Mouse (Mus musculus) cerebellum, postnatal 25 days (tissue): ENCODE data around the gene Fermt1.

Source experiments
- DNase-seq, 2 experiments: peaks; one replicate each; pipeline ENCODE4 v3.0.0; 2021; ENCODE audit warnings: mixed read lengths in 2 of 2

The Fermt1 gene

DNA sequence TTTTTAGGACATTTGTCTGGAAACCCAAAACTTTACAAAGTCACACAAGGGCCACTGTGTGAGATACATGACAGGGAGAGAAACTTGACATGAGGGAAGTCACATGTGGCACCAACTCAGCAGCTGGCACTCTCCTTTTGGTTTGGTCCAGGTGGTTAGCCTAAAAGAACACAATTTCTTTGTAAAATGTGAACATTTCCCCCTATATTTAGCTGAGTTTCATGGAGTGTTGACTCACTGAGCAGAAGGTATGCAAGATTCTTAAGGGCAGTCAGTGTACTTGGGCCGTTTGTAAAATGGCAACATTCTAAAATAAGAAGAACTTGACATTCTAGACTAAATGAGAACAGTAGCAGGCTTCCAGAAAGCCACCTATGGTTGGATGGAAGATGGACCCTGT, 30.9 kb downstream of the Fermt1 start:
- DNase-seq = no peak

- peak; percentile 43 to 64 for DNase-seq
These were observed 38.9 kb downstream of the Fermt1 start for GRCm38 (mm10) chr2:132906763-132907162.

DNA sequence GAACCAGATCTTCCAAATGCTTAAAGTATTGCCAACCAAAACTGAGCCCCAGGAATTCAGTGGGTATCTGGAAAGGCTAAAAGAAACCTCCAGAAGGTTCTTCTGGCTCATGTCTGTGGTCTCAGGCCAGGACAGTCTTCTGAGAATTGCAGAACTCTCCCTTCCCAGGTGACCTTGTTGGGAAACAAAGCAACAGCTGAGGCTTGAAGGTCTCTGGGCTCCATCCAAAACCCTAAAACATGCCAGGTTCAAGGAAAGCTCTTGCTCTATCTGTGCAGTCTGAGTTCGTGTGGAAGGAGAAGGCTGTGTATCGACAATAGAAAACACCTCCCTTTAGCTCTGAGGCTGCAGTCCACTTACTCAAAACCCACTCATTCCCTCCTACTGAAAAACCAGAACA, 40.7 kb downstream of the Fermt1 start:
- no peak for DNase-seq

DNA sequence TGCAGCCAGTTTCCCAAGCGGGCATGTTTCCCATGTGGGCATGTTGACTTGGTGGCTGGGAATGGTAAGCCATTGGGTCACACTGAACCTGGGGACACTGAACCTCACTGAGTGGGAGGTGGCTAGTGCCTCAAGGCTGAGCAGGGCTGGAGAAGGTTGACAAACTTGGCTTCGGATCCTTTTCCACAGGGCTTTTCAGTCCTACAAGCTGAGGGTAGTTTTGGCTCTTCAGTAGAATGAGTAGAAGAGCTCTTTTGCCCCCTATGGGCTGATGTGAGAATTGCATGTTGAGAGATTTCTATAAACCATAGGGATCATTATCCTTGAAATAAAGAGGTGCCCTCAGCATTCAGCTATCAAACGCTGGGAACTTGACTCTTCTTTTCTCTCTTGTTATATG, 42.2 kb downstream of the Fermt1 start:
- DNase-seq = peak; percentile 42 to 73

DNA sequence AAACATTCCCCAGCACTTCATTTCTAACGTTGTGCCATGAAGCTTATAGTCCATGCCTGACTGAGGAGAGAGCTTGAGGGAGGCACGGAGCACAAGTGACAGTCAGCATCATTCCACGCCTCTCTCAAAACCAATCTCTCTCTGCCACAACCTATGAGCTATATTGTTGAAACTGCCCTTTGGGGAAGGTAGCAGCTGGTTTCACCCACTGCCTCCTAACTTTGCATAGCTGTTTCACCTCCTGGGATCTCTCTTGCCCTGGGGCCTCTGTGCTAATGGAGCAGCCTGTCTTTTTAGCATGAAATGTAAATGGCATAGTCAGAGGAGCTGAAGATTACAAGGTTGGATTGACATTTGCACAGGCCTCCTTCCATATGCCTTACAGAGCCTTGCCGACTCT, 43.6 kb downstream of the Fermt1 start:
- no peak for DNase-seq

GRCm38 (mm10) chr2:132901636-132902035, 44.1 kb downstream of the Fermt1 start:
- DNase-seq = no peak

- no peak for DNase-seq
These were observed 45.1 kb downstream of the Fermt1 start for GRCm38 (mm10) chr2:132900596-132900995.

- DNase-seq = no peak
These were observed 47.5 kb downstream of the Fermt1 start for GRCm38 (mm10) chr2:132898211-132898610.

GRCm38 (mm10) chr2:132893826-132894225, 51.9 kb downstream of the Fermt1 start:
- peak in 1 of 2 experiments; percentile 16 for DNase-seq

GRCm38 (mm10) chr2:132885312-132885711, 60.4 kb downstream of the Fermt1 start:
- DNase-seq = no peak

- no peak for DNase-seq
These were observed 61.3 kb downstream of the Fermt1 start for GRCm38 (mm10) chr2:132884303-132884967.

DNA sequence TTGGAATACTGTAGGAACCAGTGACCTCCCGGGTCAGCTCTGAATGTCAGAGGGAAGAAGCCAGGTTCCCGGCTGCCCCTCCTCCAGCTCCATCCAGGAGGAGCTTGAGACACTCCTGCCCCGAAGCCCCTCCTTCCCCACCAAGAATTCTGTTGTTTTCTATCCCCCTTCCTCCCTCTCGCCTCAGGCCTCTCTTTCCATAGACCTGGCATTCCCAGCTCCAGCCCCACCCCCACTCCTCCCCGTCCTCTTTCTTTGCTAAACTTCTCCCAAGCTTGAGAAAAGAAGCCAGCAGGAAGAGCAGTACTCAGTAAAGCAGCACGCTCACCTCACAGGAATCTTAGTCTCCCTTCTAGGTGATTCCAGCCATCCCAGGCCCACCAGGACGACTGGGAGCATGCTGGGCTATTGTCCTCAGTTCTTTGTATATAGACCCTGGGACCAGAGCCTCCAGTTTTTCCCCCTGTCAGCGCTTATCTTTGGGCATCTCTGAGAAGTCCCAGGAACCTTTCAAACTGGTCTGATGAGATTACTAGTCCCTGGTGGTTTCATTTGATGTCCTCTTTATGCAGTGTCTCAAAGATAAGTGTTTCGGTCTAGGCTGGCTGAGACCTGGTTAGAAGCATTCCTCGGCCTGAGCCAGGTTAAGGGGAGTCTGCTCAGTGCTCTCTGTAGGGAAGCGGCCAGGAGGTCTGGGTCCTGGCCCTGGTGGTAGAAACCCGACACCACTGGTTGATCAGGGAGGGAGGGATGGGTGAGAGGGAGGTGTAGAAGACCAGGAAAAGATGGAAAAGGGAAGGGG, 64.7 kb downstream of the Fermt1 start, which contains the start of gene Lrrn4:
Gene Lrrn4, minus strand, starts transcription at position 48 of the 802 bp plus-strand sequence.
- no peak for DNase-seq

- DNase-seq = peak; percentile 33 to 42
These were observed 66.3 kb downstream of the Fermt1 start for GRCm38 (mm10) chr2:132879261-132880044.

DNA sequence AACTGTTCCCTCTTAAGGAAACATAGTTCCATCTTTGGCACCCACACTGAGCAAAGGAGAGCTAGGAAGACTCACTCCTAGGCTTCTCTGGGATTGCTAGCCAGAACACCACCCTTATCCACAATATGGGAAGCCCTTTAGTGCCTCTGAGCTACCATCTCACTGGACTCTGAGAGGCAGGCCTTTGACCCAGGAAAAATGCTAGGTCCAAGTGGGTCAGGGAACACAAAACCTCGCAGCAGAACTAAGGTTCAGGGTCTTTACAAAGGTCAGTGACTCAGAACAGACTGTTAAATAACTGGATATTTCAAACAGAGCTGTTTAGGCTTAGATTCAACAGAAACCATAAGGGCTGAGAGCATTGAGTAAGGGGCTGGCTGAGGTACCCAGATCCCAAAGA, 68.7 kb downstream of the Fermt1 start:
- no peak for DNase-seq

DNA sequence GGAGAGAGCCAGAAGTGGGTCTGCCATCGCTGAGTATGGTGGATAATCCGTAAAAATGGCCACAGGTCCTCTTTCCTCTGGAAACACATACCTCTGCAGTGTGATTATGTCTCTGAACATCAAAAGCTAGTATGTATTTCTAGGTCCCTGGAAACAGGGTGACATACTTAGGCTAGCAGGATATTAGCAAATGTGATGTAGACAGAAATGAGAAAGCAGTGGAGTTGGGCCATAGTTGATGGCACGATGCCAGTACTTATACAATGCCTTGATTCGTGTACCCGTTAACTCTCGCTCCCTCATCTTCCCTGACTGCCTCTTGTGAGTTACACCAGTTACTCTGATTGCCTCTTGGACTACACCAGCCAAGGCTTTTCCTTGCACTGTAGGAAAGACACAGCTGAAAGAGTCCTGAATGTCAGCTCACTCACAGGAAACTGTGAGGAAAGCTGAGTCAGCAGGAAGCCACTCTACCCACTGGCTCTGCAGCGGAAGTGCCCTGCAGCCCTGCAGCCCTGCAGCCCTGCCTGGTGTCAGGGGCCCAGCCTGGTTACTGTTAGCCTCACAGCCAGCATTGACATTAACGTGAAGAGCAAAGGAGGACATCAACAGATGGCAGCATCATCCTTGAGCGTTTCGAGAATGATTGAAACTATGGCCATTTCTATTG, 71.9 kb downstream of the Fermt1 start:
- no peak for DNase-seq

- DNase-seq = no peak
These were observed 74.0 kb downstream of the Fermt1 start for GRCm38 (mm10) chr2:132871663-132872062.

- no peak for DNase-seq
These were observed 75.4 kb downstream of the Fermt1 start for GRCm38 (mm10) chr2:132870286-132870685.

- peak; percentile 11 to 14 for DNase-seq
These were observed 76.0 kb downstream of the Fermt1 start for GRCm38 (mm10) chr2:132869682-132870081.

- DNase-seq = no peak
These were observed 78.2 kb downstream of the Fermt1 start for GRCm38 (mm10) chr2:132867521-132867920.

DNA sequence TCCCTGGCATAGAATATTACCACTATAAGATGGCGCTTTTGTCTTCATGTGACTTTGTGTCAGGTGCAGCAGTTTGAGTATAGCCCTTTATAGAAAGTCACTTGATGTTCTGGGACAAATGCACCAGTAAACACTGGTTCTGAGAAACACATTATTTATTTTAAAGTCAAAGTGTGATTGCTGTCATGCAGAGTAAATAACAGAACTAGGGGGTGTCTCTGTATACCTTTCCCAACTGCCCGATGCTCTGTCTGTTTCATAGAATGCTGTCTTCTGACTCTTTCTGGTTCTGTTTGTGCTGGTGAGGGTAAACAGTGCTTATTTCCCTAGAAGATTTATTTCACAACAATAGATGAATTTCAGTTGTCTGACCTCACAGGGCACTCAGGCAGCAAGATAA, 82.4 kb downstream of the Fermt1 start:
- no peak for DNase-seq

- peak; percentile 55 to 75 for DNase-seq
These were observed 84.2 kb downstream of the Fermt1 start for GRCm38 (mm10) chr2:132861456-132861855.

- DNase-seq = no peak
These were observed 85.3 kb downstream of the Fermt1 start for GRCm38 (mm10) chr2:132860435-132860834.

DNA sequence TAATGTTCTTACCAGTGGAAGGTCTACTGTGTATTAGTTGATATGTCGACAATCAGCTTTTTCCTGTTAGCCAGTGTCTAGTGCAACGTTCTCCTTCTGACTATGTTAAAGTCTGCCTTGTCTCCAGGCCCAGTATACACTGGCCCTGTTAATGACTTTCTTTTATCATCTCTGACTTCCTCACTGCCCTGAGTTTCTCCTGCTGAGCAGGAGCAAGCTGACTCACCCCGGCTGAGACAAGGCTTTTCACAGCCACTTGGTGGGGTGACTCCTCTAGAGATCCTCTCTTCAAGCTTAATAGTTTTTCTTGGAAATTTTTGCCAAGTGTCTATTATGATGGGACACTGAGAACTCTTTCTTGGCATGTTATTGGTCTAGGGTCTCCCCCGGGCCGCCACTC, 89.4 kb downstream of the Fermt1 start:
- no peak for DNase-seq
